In the genomic region with DNA sequence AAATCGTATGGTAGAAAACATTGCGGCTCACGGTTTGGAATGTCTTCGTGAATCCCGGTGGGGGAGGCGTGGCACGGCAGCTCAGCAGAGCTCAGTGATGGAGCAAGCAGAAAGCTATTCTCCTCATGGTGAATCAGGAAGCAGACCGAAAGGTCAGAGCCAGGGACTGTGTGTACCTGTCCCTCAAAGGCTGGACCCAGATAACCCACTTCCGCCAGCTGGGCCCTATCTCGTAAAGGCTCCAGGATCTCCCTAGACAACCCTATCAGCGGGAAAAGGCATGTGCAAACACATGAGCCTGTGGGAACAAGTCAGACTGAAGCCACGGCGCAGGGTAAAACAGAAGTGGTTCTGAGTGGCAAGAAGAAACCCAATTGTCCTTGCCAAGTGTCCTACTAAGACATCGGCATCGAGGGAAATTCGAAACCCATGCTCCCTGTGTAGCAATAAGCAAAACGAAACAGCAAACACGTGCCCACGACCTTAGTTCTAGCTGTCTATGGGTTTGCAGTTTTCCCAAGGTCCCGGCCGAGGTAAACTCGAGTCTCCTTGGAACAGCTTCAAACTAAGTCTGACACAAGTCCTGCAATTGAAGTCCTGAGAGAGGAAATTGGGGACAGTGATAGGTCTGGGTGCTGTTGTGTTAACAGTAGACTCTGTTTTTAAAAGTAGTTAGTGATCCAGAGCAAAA, we compare ENCODE assay signal across 15 mouse cellular contexts. TPM values are rescaled to one million over a fixed set of nuclear protein-coding genes. Genes with fewer than 3 reads are reported as not detected.
DNase-seq lines count a peak whose midpoint lies in the region; ATAC-seq and TF ChIP-seq lines count a peak whose summit lies in the region.
"Had no signal": no experiment of that assay in that cellular context is flagged by ENCODE, and none has a peak within 500 bp of the region (broad histone marks: within the 10 kb centered on the region; RNA-seq: fewer than 3 reads in every experiment).

No protein-coding gene starts in this region.

- H3K36me3 ChIP-seq in liver, embryonic 11.5 days (ENCODE audit: control insufficient read depth, insufficient read depth, low read length) = no peaks in the 10 kb centered on the region
- no peaks in the 10 kb centered on the region for H3K36me3 ChIP-seq in heart, embryonic 16.5 days (ENCODE audit: control insufficient read depth, insufficient read depth)
- no peaks in the 10 kb centered on the region for H3K36me3 ChIP-seq in small intestine, adult 2 months (ENCODE audit: control insufficient read depth, insufficient read depth, low read length)
- no peaks in the 10 kb centered on the region for H3K36me3 ChIP-seq in hindbrain, embryonic 13.5 days
- H3K36me3 ChIP-seq: embryonic facial prominence, embryonic 12.5 days; hindbrain, embryonic 15.5 days had no signal

- no peak overlapping the region for H3K27ac ChIP-seq in liver, embryonic 11.5 days (ENCODE audit: low read depth, low read length)
- H3K27ac ChIP-seq in heart, embryonic 16.5 days (ENCODE audit: low read length) = no peak overlapping the region
- H3K27ac ChIP-seq in small intestine, adult 2 months (ENCODE audit: insufficient read depth, low read depth, low read length) = no peak overlapping the region
- H3K27ac ChIP-seq in hindbrain, embryonic 13.5 days = no peak overlapping the region
- H3K27ac ChIP-seq: embryonic facial prominence, embryonic 12.5 days; gastrocnemius, adult 2 months; hindbrain, embryonic 15.5 days; liver, embryonic 14.5 days had no signal

- no peak overlapping the region for H3K9ac ChIP-seq in liver, embryonic 11.5 days (ENCODE audit: low read depth, low read length)
- H3K9ac ChIP-seq in heart, embryonic 16.5 days (ENCODE audit: low read length) = no peak overlapping the region
- no peak overlapping the region for H3K9ac ChIP-seq in hindbrain, embryonic 13.5 days
- H3K9ac ChIP-seq: embryonic facial prominence, embryonic 12.5 days; hindbrain, embryonic 15.5 days; liver, embryonic 14.5 days had no signal

- peak; percentile 36 for DNase-seq in liver, embryonic 11.5 days (ENCODE audit: low spot score)
- DNase-seq in liver (no peak), adipocyte (ENCODE audit: low spot score) (no peak)
- peak; percentile 49 to 71 for DNase-seq in heart, adult 18-20 months
- no peak for DNase-seq in gastrocnemius, adult 18-20 months (ENCODE audit: low spot score)
- DNase-seq: cerebellum, adult 9-10 months; gastrocnemius, adult 2 months; right cerebral cortex, postnatal 14 days had no signal

- no peak overlapping the region for H3K4me3 ChIP-seq in liver, embryonic 11.5 days (ENCODE audit: low read depth, low read length)
- no peak overlapping the region for H3K4me3 ChIP-seq in heart, embryonic 16.5 days (ENCODE audit: low read length)
- H3K4me3 ChIP-seq in small intestine, adult 2 months (ENCODE audit: low read depth, low read length) = peak overlapping the region; percentile 1; the same call in 1 of the 2 replicates
- H3K4me3 ChIP-seq in hindbrain, embryonic 13.5 days = no peak overlapping the region
- H3K4me3 ChIP-seq: embryonic facial prominence, embryonic 12.5 days; gastrocnemius, adult 2 months; hindbrain, embryonic 15.5 days had no signal

- TF ChIP-seq POLR2A in small intestine, adult 2 months (IDR thresholded peaks at IDR 0.05; ENCODE audit: low read depth, low read length) = no peak

- H3K4me2 ChIP-seq in liver, embryonic 11.5 days = no peak overlapping the region
- peak overlapping the region; percentile 38 for H3K4me2 ChIP-seq in heart, embryonic 16.5 days (ENCODE audit: low read depth, low read length)
- H3K4me2 ChIP-seq in hindbrain, embryonic 13.5 days = no peak overlapping the region
- H3K4me2 ChIP-seq: embryonic facial prominence, embryonic 12.5 days; hindbrain, embryonic 15.5 days had no signal

- no peak for ATAC-seq in liver, embryonic 11.5 days (replicated peaks; ENCODE audit: low FRiP score)
- peak; percentile 60; the same call in 1 of the 2 replicates for ATAC-seq in heart, embryonic 16.5 days (replicated peaks; ENCODE audit: extremely low read depth, insufficient read depth, low FRiP score)
- ATAC-seq in hindbrain, embryonic 13.5 days (ENCODE audit: low FRiP score) = no peak

- 76% methylated on average over 22 of the region's 22 CpGs for WGBS in liver, embryonic 11.5 days
- 58% methylated on average over 22 of the region's 22 CpGs for WGBS in heart, embryonic 16.5 days
- 30% methylated on average over 22 of the region's 22 CpGs for WGBS in small intestine, adult 2 months
- 94% methylated on average over 22 of the region's 22 CpGs for WGBS in hindbrain, embryonic 13.5 days

- no peaks in the 10 kb centered on the region for H3K27me3 ChIP-seq in liver, embryonic 11.5 days (replicated peaks; ENCODE audit: control insufficient read depth, insufficient read depth, low read length)
- H3K27me3 ChIP-seq in heart, embryonic 16.5 days (ENCODE audit: control insufficient read depth, insufficient read depth, low read length) = no peaks in the 10 kb centered on the region
- no peaks in the 10 kb centered on the region for H3K27me3 ChIP-seq in small intestine, adult 2 months (ENCODE audit: control insufficient read depth, insufficient read depth, low read length)
- 0 out of 2 replicates have a peak, but pooled peaks cover 4% of the 10 kb centered on the region for H3K27me3 ChIP-seq in hindbrain, embryonic 13.5 days
- H3K27me3 ChIP-seq: embryonic facial prominence, embryonic 12.5 days; hindbrain, embryonic 15.5 days had no signal

- H3K9me3 ChIP-seq in liver, embryonic 11.5 days (ENCODE audit: control insufficient read depth, low read length) = no peaks in the 10 kb centered on the region
- no peaks in the 10 kb centered on the region for H3K9me3 ChIP-seq in heart, embryonic 16.5 days (replicated peaks; ENCODE audit: control insufficient read depth, low read length)
- no peaks in the 10 kb centered on the region for H3K9me3 ChIP-seq in hindbrain, embryonic 13.5 days
- H3K9me3 ChIP-seq: embryonic facial prominence, embryonic 12.5 days; hindbrain, embryonic 15.5 days had no signal

- H3K4me1 ChIP-seq in liver, embryonic 11.5 days (replicated peaks; ENCODE audit: control insufficient read depth, insufficient read depth, low read length) = no peaks in the 10 kb centered on the region
- no peaks in the 10 kb centered on the region for H3K4me1 ChIP-seq in heart, embryonic 16.5 days (ENCODE audit: control insufficient read depth, insufficient read depth, low read length)
- no peaks in the 10 kb centered on the region for H3K4me1 ChIP-seq in small intestine, adult 2 months (ENCODE audit: control insufficient read depth, insufficient read depth, insufficient read length, low read length)
- H3K4me1 ChIP-seq in hindbrain, embryonic 13.5 days (replicated peaks) = 0 out of 2 replicates have a peak, but pooled peaks cover 4% of the 10 kb centered on the region
- H3K4me1 ChIP-seq: embryonic facial prominence, embryonic 12.5 days; hindbrain, embryonic 15.5 days had no signal

- no peak for TF ChIP-seq CTCF in small intestine, adult 2 months (IDR thresholded peaks at IDR 0.05; ENCODE audit: extremely low read depth, insufficient read length, insufficient replicate concordance, low read depth, low read length)

RNA-seq across cellular contexts. Expression of a gene that starts 24.2 kb away (rescaled TPM):
- 3.3 and 4.6 TPM in 2 replicates for polyA plus RNA-seq in liver, embryonic 11.5 days (2014; fragmentation: Nextera tagmentation; extraction: Ambion mirVana)
- total RNA-seq in heart, adult 18-20 months (2021) = 1 to 10 TPM; 2.3 to 3.1 TPM
- 2.3 and 4.3 TPM in 2 replicates for polyA plus RNA-seq in heart, embryonic 16.5 days (2015; fragmentation: Nextera tagmentation; extraction: Ambion mirVana)
- polyA plus RNA-seq in small intestine, adult 2 months (2012; rRNA removed) = 0.95 and 1.5 TPM in 2 replicates
- total RNA-seq in gastrocnemius, adult 18-20 months (2021) = 1 to 10 TPM; 1.1 to 1.3 TPM
- 4.9 and 6.8 TPM in 2 replicates for polyA plus RNA-seq in hindbrain, embryonic 13.5 days (2015; fragmentation: Nextera tagmentation; extraction: Ambion mirVana)
- total RNA-seq: megakaryocyte-erythroid progenitor cell, adult 5-6 weeks had no signal

Comparison
In these comparisons a context has a peak if more than half of its experiments do, and no peak if none do; other contexts are left out.
1. DNase-seq: peak in liver, embryonic 11.5 days (single experiment) and heart, adult 18-20 months (2 of 2); none in liver (single experiment), gastrocnemius, adult 18-20 months (single experiment) and adipocyte (single experiment).